Comparison of ENCODE assay signal across 14 mouse cellular contexts in genomic region chr2:76807284-76807683, GRCm38 (mm10).
DNase-seq lines count a peak whose midpoint lies in the region; ATAC-seq and TF ChIP-seq lines count a peak whose summit lies in the region.
"Had no signal": no experiment of that assay in that cellular context is flagged by ENCODE, and none has a peak within 500 bp of the region (broad histone marks: within the 10 kb centered on the region; RNA-seq: fewer than 3 reads in every experiment).

No protein-coding gene starts in this region.

- TF ChIP-seq EP300 in ES-Bruce4 (IDR thresholded peaks at IDR 0.05; ENCODE audit: insufficient read depth, low read depth, low read length): no peak

- H3K4me3 ChIP-seq in ES-Bruce4 (ENCODE audit: low read depth, low read length): no peak overlapping the region
- peak overlapping the region; percentile 65 for H3K4me3 ChIP-seq in gastrocnemius, adult 2 months
- H3K4me3 ChIP-seq in heart, embryonic 10.5 days: peak overlapping the region; percentile 59
- no peak overlapping the region for H3K4me3 ChIP-seq in intestine, embryonic 15.5 days (replicated peaks)
- H3K4me3 ChIP-seq: left cerebral cortex, adult 2 months; limb, embryonic 12.5 days had no signal

- H3K4me2 ChIP-seq in intestine, embryonic 15.5 days (replicated peaks): no peak overlapping the region
- H3K4me2 ChIP-seq: limb, embryonic 12.5 days had no signal

- 43% methylated on average over 7 of the region's 7 CpGs for whole genome bisulfite sequencing in heart, embryonic 10.5 days
- WGBS in intestine, embryonic 15.5 days: 79% methylated on average over 7 of the region's 7 CpGs

- peak overlapping the region; percentile 78 for H3K27ac ChIP-seq in ES-Bruce4 (ENCODE audit: insufficient read depth, low read length)
- H3K27ac ChIP-seq in gastrocnemius, adult 2 months: peak overlapping the region; percentile 89
- peak overlapping the region; percentile 88 for H3K27ac ChIP-seq in heart, embryonic 10.5 days
- no peak overlapping the region for H3K27ac ChIP-seq in intestine, embryonic 15.5 days
- H3K27ac ChIP-seq: left cerebral cortex, adult 2 months; limb, embryonic 12.5 days had no signal

- no peaks in the 10 kb centered on the region for H3K27me3 ChIP-seq in ES-Bruce4 (ENCODE audit: control insufficient read depth, insufficient read depth, low read length, poor library complexity, severe bottlenecking)
- no peaks in the 10 kb centered on the region for H3K27me3 ChIP-seq in heart, embryonic 10.5 days (ENCODE audit: insufficient read depth, poor library complexity, severe bottlenecking)
- H3K27me3 ChIP-seq in intestine, embryonic 15.5 days (replicated peaks): no peaks in the 10 kb centered on the region
- H3K27me3 ChIP-seq: limb, embryonic 12.5 days had no signal

- intact Hi-C loops in gastrocnemius, adult 2 months (cut with DNase I): no loop called here
- intact Hi-C loops in heart, postnatal 10 days (cut with DNase I): no loop called here

- ATAC-seq in intestine, embryonic 15.5 days: no peak
- ATAC-seq: forebrain, embryonic 14.5 days; intestine, embryonic 16.5 days had no signal

- DNase-seq in gastrocnemius, adult 2 months: peak; percentile 77
- DNase-seq in heart, embryonic 10.5 days (ENCODE audit: low spot score): peak; percentile 83
- DNase-seq in heart, postnatal 10 days: peak; percentile 63 to 66
- no peak for DNase-seq in cerebellum, adult 11 months
- DNase-seq in neural tube, embryonic 10.5 days (ENCODE audit: extremely low spot score, low spot score): no peak
- no peak for DNase-seq in layer of hippocampus, adult 9-11 months
- DNase-seq: cerebellum, postnatal 10 days; lung, postnatal 14 days had no signal

- peak overlapping the region; percentile 32; the same call in 1 of the 2 replicates for H3K9ac ChIP-seq in ES-Bruce4 (ENCODE audit: low read depth, poor library complexity, severe bottlenecking)
- no peak overlapping the region for H3K9ac ChIP-seq in intestine, embryonic 15.5 days
- H3K9ac ChIP-seq: limb, embryonic 12.5 days had no signal

- no peaks in the 10 kb centered on the region for H3K9me3 ChIP-seq in ES-Bruce4 (replicated peaks; ENCODE audit: control insufficient read depth, insufficient read depth, low read length, poor library complexity, severe bottlenecking)
- no peaks in the 10 kb centered on the region for H3K9me3 ChIP-seq in heart, embryonic 10.5 days
- H3K9me3 ChIP-seq in intestine, embryonic 15.5 days: no peaks in the 10 kb centered on the region
- H3K9me3 ChIP-seq: limb, embryonic 12.5 days had no signal

- no peaks in the 10 kb centered on the region; the same call in 1 of the 2 replicates for H3K36me3 ChIP-seq in ES-Bruce4 (ENCODE audit: control insufficient read depth, insufficient read depth, low read length, poor library complexity, severe bottlenecking)
- H3K36me3 ChIP-seq in heart, embryonic 10.5 days: peaks cover 60% of the 10 kb centered on the region
- H3K36me3 ChIP-seq in intestine, embryonic 15.5 days: no peaks in the 10 kb centered on the region
- H3K36me3 ChIP-seq: limb, embryonic 12.5 days had no signal

- TF ChIP-seq POLR2A in ES-Bruce4 (IDR thresholded peaks at IDR 0.05; ENCODE audit: insufficient read depth, low read length): no peak

- peaks cover 6% of the 10 kb centered on the region for H3K4me1 ChIP-seq in ES-Bruce4 (ENCODE audit: control insufficient read depth, insufficient read depth, low read length)
- peaks cover 10% of the 10 kb centered on the region for H3K4me1 ChIP-seq in heart, embryonic 10.5 days
- no peaks in the 10 kb centered on the region for H3K4me1 ChIP-seq in intestine, embryonic 15.5 days (replicated peaks)

- TF ChIP-seq CTCF in ES-Bruce4 (IDR thresholded peaks at IDR 0.05; ENCODE audit: low read depth, low read length): no peak
- no peak for TF ChIP-seq CTCF in gastrocnemius, adult 2 months (IDR thresholded peaks at IDR 0.05)

Comparison
In these comparisons a context has a peak if more than half of its experiments do, and no peak if none do; other contexts are left out.
1. H3K4me3 ChIP-seq: peak in gastrocnemius, adult 2 months (single experiment) and heart, embryonic 10.5 days (single experiment); none in ES-Bruce4 (single experiment) and intestine, embryonic 15.5 days (single experiment).
2. DNase-seq: peak in gastrocnemius, adult 2 months (single experiment), heart, embryonic 10.5 days (single experiment) and heart, postnatal 10 days (2 of 2); none in cerebellum, adult 11 months (single experiment), neural tube, embryonic 10.5 days (single experiment) and layer of hippocampus, adult 9-11 months (single experiment).